Mouse (Mus musculus) macrophage (primary cell): ENCODE results near the gene Mepce. TPM values are rescaled to one million over a fixed set of nuclear protein-coding genes. Genes with fewer than 3 reads are reported as not detected.

ENCODE experiments used
- H3K27ac ChIP-seq: fragments of 350-480 bp; formaldehyde crosslinking; 2 replicates; pipeline ENCODE4 v1.9.0; 2021
- H3K36me3 ChIP-seq: fragments of 350-480 bp; formaldehyde crosslinking; 2 replicates; pipeline ENCODE4 v1.9.0; 2021; ENCODE audit errors: inconsistent target
- H3K4me3 ChIP-seq: fragments of 350-480 bp; formaldehyde crosslinking; 2 replicates; pipeline ENCODE4 v1.9.0; 2021; ENCODE audit errors: inconsistent target
- H3K79me2 ChIP-seq: fragments of 350-480 bp; formaldehyde crosslinking; 2 replicates; pipeline ENCODE4 v1.9.0; 2021; ENCODE audit errors: inconsistent target
- WGBS: methylation state at CpG from one replicate; pipeline ENCODE4 v1.1.7; 2026; ENCODE audit warnings: inconsistent platforms; ENCODE audit not compliant: missing documents; 5-methylcytosine and 5-hydroxymethylcytosine counted together
- polyA plus RNA-seq: library from polyadenylated mRNA; stranded (reverse); fragments of 250-400 nt; gene quantifications from 3 replicates; pipeline ENCODE4 v1.2.4, GENCODE M21; 2018; ENCODE audit warnings: inconsistent platforms

Gene Mepce
- polyA plus RNA-seq, 1 experiment from 2014 or later, result 26.6 TPM

- peaks cover 53% of the 10 kb centered on the region for H3K79me2 ChIP-seq
- WGBS, result 1% methylated on average over 20 of the region's 20 CpGs
- peak overlapping the region; percentile 83 for H3K4me3 ChIP-seq
- peaks cover 10% of the 10 kb centered on the region for H3K36me3 ChIP-seq
- peak overlapping the region; percentile 93 for H3K27ac ChIP-seq
Measured at GRCm38 (mm10) chr5:137746282-137746850, 41.1 kb downstream of the Mepce start.

DNA sequence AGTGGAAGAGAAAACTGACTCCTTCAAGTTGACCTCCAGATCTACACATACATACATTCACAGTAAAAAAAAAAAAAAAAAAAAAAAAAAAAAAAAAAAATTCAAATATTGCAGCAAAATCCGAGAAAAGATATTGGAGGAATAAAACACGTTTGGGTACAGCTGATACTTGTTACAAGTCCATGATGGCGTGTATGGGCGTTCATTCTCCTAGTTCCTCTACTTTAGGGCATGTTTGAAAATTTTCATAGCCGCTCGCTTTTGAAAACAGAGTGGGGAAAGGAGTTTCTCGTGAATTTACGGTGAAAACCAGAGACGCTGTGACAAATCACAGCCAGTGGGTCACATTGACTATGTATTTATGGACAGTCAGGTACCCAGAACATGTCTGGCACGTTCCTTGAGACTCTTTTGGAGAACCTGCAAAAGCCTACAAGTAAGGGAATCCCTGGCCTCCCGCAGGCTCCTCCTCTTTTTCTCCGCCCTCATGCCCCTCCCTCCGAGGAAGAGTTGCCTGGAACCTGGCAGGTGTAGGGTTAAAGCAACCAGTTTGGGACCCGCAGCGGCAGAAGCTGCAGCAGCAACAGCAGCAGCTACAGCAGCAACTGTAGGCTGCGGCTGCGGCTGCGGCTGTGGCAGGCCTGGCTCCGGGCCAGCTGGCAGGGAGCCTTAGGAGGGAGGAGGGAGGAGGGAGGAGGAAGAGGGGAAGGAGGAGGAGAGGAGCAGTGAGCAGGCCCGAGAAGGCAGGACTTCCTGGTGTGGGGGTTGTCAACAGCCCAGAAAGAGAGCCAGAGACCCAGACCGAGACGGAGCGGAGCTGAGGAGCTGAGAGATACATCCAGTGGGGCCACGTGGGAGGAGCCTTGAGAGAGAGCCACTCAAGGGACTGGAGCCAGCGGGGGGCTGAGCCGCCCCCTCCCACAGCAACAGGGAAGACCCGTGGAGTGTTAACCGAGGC lies 42.0 kb downstream of the Mepce start, which contains the start of gene Tsc22d4:
Tsc22d4 (plus strand) TSS at position 517 of the 958 bp plus-strand sequence.
- WGBS, result under 1% methylated on average over 28 of the region's 28 CpGs

GRCm38 (mm10) chr5:137744197-137744596 lies 43.3 kb downstream of the Mepce start:
- 97% methylated on average over 5 of the region's 7 CpGs for WGBS

More for the DNA sequence above, 42.0 kb downstream of the Mepce start, which contains the start of gene Tsc22d4:
- Histone ChIP-seq H3K4me3 (peak within 1 kb of the TSS; percentile 83), H3K36me3 (0 out of 2 replicates have a peak, but pooled peaks cover 1% of the 10 kb centered on the region), H3K27ac (peak within 1 kb of the TSS; percentile 93), H3K79me2 (peaks cover 44% of the 10 kb centered on the region)

DNA sequence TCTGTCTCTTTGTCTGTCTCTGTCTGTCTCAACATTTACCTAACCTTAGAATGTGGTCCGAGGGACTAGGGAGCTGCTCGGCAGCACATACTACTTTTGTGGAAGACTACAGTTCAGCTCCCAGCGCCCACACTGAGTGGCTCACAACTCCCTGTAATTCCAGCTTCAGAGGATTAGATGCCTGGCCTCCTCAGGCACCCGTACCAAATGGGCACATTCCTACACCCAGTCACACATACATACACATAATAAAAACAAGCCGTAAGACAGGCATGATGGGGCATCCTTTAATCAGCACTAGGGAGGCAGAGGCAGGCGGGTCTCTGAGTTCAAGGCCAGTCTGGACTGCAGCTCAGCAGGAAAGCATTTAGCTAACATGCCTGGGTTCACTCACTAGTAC lies 44.6 kb downstream of the Mepce start:
- Histone ChIP-seq H3K36me3 (no peaks in the 10 kb centered on the region), H3K27ac (no peak overlapping the region), H3K79me2 (peaks cover 19% of the 10 kb centered on the region), H3K4me3 (no peak overlapping the region)
- 98% methylated on average over 5 of the region's 6 CpGs for WGBS

More at GRCm38 (mm10) chr5:137744197-137744596, 43.3 kb downstream of the Mepce start:
- Histone ChIP-seq H3K36me3 (no peaks in the 10 kb centered on the region), H3K4me3 (no peak overlapping the region), H3K79me2 (peaks cover 32% of the 10 kb centered on the region), H3K27ac (no peak overlapping the region)

- WGBS, result 73% methylated on average over 10 of the region's 10 CpGs
- no peak overlapping the region for H3K27ac ChIP-seq
- H3K4me3 ChIP-seq, result no peak overlapping the region
- peaks cover 11% of the 10 kb centered on the region for H3K79me2 ChIP-seq
- no peaks in the 10 kb centered on the region for H3K36me3 ChIP-seq
Measured at GRCm38 (mm10) chr5:137742048-137742447, 45.4 kb downstream of the Mepce start.

DNA sequence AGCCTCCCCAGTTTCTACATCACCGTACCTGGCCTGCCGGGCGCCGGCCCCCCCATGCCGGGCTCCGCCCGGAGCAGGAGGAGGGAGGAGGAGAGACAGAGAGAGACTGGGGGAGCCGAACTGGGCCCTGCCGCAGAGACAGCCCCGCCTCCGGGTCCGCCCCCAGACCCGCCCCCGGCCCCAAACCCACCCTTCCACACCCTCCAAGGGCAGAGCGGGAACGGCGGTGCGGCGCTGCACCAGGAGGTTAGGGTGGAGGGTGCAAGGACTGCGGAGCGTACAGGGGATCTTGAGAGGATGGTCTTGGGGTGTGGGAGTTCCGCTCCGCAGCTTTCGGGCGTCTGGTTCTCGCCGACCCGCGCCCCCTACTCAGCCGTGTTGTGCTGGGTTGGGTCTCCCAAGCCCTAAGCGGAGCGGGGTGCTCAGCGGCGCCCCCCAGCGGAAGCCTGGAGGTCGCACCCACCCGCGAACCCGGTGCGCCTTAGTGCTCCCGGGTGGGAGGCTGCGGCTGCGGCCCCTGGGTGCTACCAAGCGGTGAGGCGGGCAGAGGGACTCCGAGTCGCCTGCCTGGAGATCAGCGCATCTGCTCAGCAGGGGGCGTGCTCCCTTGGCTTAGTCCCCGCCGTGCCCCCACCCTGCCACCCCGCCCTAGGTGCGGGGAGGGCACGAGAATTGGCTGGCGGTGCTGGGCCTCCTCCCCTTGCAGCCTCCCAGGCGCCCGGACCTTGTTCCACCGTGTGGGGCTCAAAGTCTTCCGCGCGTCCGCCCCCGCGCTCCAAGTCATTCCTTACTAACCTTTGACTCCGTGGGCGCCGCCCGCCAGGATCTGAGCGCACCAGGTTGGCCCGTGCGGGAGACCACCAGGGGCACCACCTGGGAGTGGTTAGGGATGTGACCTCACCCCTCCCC lies 46.2 kb downstream of the Mepce start, which contains the start of gene Nyap1:
Nyap1 (minus strand) TSS at position 585 of the 909 bp plus-strand sequence.
- Histone ChIP-seq H3K79me2 (peaks cover 3% of the 10 kb centered on the region; the same call in 1 of the 2 replicates), H3K4me3 (0 out of 2 replicates have a peak within 1 kb of the TSS, but pooled peaks have one; percentile 10), H3K27ac (no peak within 1 kb of the TSS), H3K36me3 (no peaks in the 10 kb centered on the region)
- 2% methylated on average over 66 of the region's 71 CpGs for WGBS

DNA sequence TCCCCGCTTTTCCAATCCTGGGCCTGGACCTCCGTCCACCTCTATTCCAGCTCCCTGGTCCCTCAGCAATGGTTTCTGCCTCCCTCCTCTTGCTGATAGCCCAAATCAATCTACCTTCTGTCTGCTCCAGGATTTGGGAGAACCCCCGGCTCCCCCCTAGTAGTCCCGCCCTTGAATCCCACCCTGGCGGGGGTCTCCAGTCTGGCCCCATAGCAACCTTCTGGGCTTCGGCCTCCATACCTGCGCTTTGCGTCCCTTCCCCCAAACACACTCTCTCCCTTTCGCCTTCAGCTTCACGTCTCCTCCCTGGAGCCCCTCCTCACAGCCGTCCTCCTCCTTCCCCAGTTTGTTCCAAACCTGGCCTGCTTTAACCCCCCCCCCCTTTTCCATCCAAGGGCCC lies 46.9 kb downstream of the Mepce start:
- 81% methylated on average over 11 of the region's 11 CpGs for WGBS
- Histone ChIP-seq H3K4me3 (no peak overlapping the region), H3K36me3 (no peaks in the 10 kb centered on the region), H3K79me2 (no peaks in the 10 kb centered on the region), H3K27ac (no peak overlapping the region)

DNA sequence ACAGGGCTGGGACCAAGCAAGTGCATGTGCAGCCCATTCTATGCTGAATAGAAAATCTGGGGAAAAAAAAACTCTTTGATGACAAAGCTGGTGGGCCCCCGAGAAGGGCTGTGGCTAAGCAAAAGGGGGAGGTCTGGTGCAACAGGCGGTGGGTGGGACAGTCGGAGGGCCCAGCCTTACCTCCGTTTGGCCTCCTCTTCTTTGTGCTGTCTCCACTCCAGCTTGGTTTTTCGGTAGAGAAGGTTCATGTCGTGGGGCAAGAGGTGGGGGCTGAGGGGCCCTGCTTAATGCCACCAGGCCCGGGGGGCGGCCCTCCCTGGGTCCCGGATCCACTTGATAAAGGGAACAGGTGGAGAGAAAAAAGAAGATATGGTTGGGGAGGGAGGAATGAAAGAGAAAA lies 48.0 kb downstream of the Mepce start:
- Histone ChIP-seq H3K4me3 (no peak overlapping the region), H3K36me3 (no peaks in the 10 kb centered on the region), H3K79me2 (no peaks in the 10 kb centered on the region), H3K27ac (no peak overlapping the region)
- WGBS, result 90% methylated on average over 9 of the region's 9 CpGs

DNA sequence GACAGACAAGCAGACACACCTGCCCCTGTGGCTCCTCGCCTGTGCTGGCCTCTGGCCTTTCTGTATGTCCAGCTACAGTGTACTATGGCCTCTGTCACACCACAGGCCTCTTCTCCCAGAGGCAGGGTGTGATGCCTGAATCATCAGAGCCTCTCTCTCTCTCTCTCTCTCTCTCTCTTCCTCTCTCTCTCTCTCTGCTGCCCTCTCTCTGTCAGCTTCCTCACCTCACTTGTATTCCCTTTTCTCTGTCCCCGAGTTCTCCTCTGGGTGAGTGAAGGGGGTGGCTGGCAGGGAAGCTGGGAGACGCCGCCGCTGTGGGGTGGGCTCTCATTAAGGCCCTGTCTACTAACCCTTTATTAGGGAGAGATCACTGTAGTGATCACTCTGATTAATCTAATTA lies 48.9 kb downstream of the Mepce start:
- Histone ChIP-seq H3K79me2 (no peaks in the 10 kb centered on the region), H3K4me3 (no peak overlapping the region), H3K36me3 (no peaks in the 10 kb centered on the region), H3K27ac (no peak overlapping the region)
- 73% methylated on average over 4 of the region's 5 CpGs for WGBS

DNA sequence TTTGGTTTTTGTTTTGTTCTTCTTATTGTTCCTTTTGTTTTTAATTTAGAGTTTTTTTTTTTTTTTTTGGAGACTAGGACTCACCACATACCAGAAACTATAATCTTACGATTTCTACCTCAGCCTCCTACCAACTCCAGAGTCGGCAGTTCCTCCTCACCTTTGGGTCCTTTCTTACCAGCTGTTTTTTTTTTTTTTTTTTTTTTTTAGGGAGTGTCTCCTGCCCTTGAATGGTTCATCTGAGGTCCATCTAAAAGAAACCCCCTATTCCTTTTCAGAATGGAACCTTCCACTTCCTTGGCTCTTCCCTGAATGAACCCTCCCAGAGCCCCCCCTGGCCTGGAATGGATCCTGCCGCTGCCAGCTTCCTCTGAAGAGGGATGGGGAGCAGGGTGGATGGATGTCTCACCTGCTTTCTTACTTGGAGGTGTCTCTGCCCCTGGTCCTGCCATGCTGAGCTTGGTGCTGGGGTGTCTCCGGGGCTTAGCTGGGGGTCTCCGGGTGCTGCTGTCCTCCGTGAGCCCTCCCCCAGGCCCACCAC lies 50.0 kb downstream of the Mepce start:
- 85% methylated on average over 6 of the region's 6 CpGs for whole genome bisulfite sequencing
- Histone ChIP-seq H3K27ac (no peak overlapping the region), H3K36me3 (no peaks in the 10 kb centered on the region), H3K79me2 (no peaks in the 10 kb centered on the region), H3K4me3 (no peak overlapping the region)

DNA sequence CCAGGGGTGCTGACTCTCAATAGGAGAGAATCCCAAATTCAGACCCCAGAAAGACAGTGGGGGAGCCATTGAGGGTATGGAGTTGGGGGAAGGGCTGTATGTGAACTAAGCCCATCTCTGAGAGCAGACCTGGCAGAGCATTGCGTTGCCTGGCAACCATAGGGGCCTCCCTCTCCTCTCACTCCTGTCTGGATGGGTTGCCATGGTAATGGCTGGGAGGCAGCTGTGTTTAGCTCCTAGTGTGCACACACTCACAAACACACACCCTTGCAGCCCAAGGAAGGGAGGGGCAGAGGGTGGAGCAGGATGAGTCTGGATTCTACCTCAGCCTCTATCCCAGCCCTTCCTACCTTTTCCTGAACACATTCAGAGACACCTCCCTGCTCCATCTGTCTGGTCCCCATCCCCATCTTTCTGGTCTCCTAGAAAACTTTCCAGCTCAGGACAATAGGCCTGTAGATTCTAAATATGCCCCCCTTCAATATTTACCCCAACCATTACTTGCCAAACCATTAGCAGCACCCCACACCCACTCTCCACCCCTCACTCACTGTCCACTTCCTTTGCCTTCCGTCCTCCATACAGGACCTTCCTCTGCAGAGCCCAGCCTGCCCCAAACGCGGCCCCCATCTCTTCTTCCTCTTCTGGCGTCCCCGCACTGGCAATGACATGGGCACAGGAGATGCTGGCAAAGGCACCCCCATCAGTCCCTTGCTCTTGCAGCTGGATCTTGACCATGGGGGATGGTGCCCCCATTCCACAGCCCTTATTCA lies 53.0 kb downstream of the Mepce start:
- no peak overlapping the region for H3K4me3 ChIP-seq
- H3K79me2 ChIP-seq, result no peaks in the 10 kb centered on the region
- no peak overlapping the region for H3K27ac ChIP-seq
- 45% methylated on average over 6 of the region's 6 CpGs for WGBS
- no peaks in the 10 kb centered on the region for H3K36me3 ChIP-seq

GRCm38 (mm10) chr5:137733638-137734288 lies 53.7 kb downstream of the Mepce start:
- 95% methylated on average over 12 of the region's 12 CpGs for WGBS
- Histone ChIP-seq H3K36me3 (no peaks in the 10 kb centered on the region), H3K4me3 (no peak overlapping the region), H3K27ac (no peak overlapping the region), H3K79me2 (no peaks in the 10 kb centered on the region)
